Mouse (Mus musculus) G1E (cell line): Measurements from ENCODE around the gene Snai1. TPM values are rescaled to one million over a fixed set of nuclear protein-coding genes. Genes with fewer than 3 reads are reported as not detected.

Experiments used
- ATAC-seq: 2 replicates; pipeline ENCODE4 v1.8.0; 2016; ENCODE audit warnings: mild to moderate bottlenecking; ENCODE audit not compliant: insufficient number of reproducible peaks, poor library complexity, low FRiP score, severe bottlenecking; ENCODE audit errors: extremely low read depth
- DNase-seq: peaks from one replicate; pipeline ENCODE4 v3.0.0; 2012; ENCODE audit warnings: low spot score
- H3K27me3 ChIP-seq: 2 replicates; pipeline ENCODE4 v1.6.1; 2012; ENCODE audit warnings: mild to moderate bottlenecking, low read length, inconsistent platforms; ENCODE audit not compliant: insufficient read depth
- H3K36me3 ChIP-seq: replicated peaks from 2 replicates; pipeline ENCODE3; 2012; ENCODE audit warnings: mild to moderate bottlenecking, inconsistent platforms
- H3K4me1 ChIP-seq: 2 replicates; pipeline ENCODE4 v1.6.1; 2012; ENCODE audit warnings: low read depth, low read length, inconsistent platforms, mixed read lengths; ENCODE audit not compliant: insufficient read depth
- H3K4me3 ChIP-seq: 2 replicates; pipeline ENCODE4 v1.5.1; 2012; ENCODE audit warnings: low read depth, mild to moderate bottlenecking, inconsistent platforms, low read length, moderate library complexity, mixed read lengths
- H3K9me3 ChIP-seq: replicated peaks from 2 replicates; pipeline ENCODE4 v1.6.1; 2012; ENCODE audit warnings: inconsistent platforms
- CTCF ChIP-seq: IDR thresholded peaks from 2 replicates; pipeline ENCODE4 v1.5.1; 2012; ENCODE audit warnings: low read depth, low read length, inconsistent platforms, mixed read lengths
- GATA1 ChIP-seq: IDR thresholded peaks from 2 replicates; pipeline ENCODE4 v1.6.1; 2012; ENCODE audit warnings: borderline replicate concordance, low read length, inconsistent platforms, mixed read lengths
- GATA2 ChIP-seq: IDR thresholded peaks from 2 replicates; pipeline ENCODE4 v1.6.1; 2012; ENCODE audit warnings: low read depth, low read length, inconsistent platforms, borderline replicate concordance
- POLR2AphosphoS5 ChIP-seq: IDR thresholded peaks from 2 replicates; pipeline ENCODE4 v1.6.1; 2012; ENCODE audit warnings: low read depth, low read length, inconsistent platforms; ENCODE audit not compliant: insufficient replicate concordance
- TAL1 ChIP-seq: conservative IDR thresholded peaks from 2 replicates; pipeline ENCODE4 v1.6.1; 2012; ENCODE audit warnings: low read depth, low read length, inconsistent platforms, mixed read lengths
- polyA plus RNA-seq: library from polyadenylated mRNA; stranded (reverse); fragments of >175 nt; gene quantifications from 2 replicates; pipeline ENCODE4 v1.2.3, GENCODE M21; 2012
- total RNA-seq, 2 experiments: library from RNA; stranded (forward) in 1 of 2; stranded (reverse) in 1 of 2; fragments of 200-1000 nt in 1 of 2; fragments of >200 nt in 1 of 2; fragmentation: Nextera tagmentation in 1 of 2; gene quantifications; 2 replicates each; pipeline ENCODE4 v1.2.3; 2014 to 2017

Snai1 gene
- total and polyA plus RNA-seq, 3 experiments: not detected

DNA sequence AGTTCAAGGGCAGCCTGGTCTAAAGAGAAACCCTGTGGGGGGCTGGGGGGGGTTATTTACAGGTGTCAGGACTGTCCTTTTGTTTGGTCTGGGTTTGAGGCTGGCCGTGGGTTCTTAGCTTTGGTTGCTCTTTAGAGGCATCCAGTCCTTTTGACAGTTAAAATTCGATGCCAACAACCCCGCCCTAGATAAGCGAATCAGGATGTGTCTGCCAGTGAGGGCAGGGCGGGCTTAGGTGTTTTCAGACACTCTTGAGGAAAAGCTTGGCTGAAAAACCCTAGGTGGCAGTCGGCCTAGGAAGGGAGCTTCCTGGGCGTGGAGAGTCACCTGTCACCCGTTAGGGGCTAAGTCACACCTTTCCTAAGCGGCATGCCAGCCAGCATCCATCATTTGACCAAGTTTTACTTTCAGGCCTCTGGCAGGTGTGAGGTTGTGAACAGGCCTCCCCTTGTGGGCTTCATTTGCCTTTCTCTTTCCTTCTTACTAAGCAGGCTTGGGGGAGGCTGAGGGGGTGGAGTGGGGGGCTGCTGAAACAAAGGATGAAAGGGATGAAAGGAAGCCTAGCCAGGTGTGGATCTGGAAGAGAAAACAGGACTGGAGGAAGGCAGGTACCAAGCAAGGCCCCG lies 1.6 kb upstream of the Snai1 start:
- H3K4me3 ChIP-seq: no peak overlapping the region
- DNase-seq (no peak), ATAC-seq (no peak)

GRCm38 (mm10) chr2:167538671-167539306 lies 794 bp downstream of the Snai1 start:
- peaks cover 7% of the 10 kb centered on the region; the same call in 1 of the 2 replicates for H3K4me1 ChIP-seq
- no peak for DNase-seq
- H3K36me3 ChIP-seq: no peaks in the 10 kb centered on the region
- no peak overlapping the region for H3K4me3 ChIP-seq
- TF ChIP-seq GATA2 (no peak), CTCF (no peak), POLR2AphosphoS5 (no peak), TAL1 (no peak), GATA1 (no peak)
- H3K9me3 ChIP-seq: no peaks in the 10 kb centered on the region
- peaks cover 58% of the 10 kb centered on the region for H3K27me3 ChIP-seq
- ATAC-seq: no peak

More for the DNA sequence above, 1.6 kb upstream of the Snai1 start:
- no peaks in the 10 kb centered on the region for H3K9me3 ChIP-seq
- TF ChIP-seq GATA1 (no peak), CTCF (no peak), TAL1 (no peak), POLR2AphosphoS5 (no peak), GATA2 (no peak)
- H3K36me3 ChIP-seq: no peaks in the 10 kb centered on the region
- H3K4me1 ChIP-seq: peaks cover 7% of the 10 kb centered on the region; the same call in 1 of the 2 replicates
- H3K27me3 ChIP-seq: peaks cover 46% of the 10 kb centered on the region

DNA sequence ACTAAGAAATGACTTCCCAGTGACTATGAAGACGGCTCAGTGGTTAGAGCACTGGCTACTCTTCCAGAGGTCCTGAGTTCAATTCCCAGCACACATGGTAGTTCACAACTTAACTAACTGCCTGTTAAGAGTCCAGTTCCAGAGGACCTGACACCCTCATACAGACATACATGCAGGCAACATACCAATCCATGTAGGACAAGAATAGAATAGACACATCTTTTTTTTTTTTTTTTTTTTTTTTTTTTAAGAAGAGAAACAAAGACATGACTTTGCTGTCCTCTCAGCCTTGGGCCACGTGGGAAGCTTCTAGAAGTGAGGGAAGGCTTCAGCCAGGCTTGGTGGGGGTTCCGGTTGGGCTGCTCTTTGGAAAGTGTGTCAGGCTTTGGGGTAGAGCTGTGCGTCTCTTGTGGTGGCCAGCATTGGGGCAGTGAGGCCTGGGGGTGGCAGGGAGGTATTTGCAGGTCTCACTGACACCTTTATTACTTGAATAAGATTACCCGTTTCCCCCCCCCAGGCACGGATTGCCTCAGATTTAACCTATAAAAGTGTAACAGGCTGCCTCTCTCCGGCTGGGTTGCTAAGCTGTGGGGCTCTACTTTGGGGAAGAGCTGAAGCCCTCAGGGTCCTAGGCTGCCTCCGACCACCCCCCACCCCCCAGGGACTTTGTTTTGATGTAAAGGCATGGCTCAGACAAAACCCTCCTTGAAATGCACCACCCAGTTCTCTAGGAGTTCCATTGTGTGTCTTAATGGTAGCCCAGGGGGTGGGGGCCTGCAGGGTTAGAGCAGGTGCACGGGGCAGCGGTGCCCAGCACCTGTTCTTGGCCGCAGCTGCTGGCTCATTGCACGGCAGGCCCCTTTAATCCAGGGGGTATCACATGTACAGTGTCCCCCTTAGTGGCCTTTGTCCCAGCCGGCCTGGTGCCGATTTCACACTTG lies 1.8 kb downstream of the Snai1 start:
- H3K36me3 ChIP-seq: no peaks in the 10 kb centered on the region
- H3K4me1 ChIP-seq: peaks cover 7% of the 10 kb centered on the region; the same call in 1 of the 2 replicates
- TF ChIP-seq GATA1: no peak
- TF ChIP-seq GATA2: no peak
- no peak for TF ChIP-seq POLR2AphosphoS5
- no peak for TF ChIP-seq TAL1
- no peak for TF ChIP-seq CTCF
- DNase-seq (no peak), ATAC-seq (no peak)
- peaks cover 65% of the 10 kb centered on the region for H3K27me3 ChIP-seq
- H3K4me3 ChIP-seq: no peak overlapping the region
- H3K9me3 ChIP-seq: no peaks in the 10 kb centered on the region

- no peak for DNase-seq
- TF ChIP-seq GATA1: no peak
- TF ChIP-seq TAL1: no peak
- no peak for TF ChIP-seq CTCF
- TF ChIP-seq GATA2: no peak
- TF ChIP-seq POLR2AphosphoS5: no peak
- Histone ChIP-seq H3K36me3 (no peaks in the 10 kb centered on the region), H3K9me3 (no peaks in the 10 kb centered on the region), H3K27me3 (peaks cover 62% of the 10 kb centered on the region), H3K4me3 (no peak overlapping the region), H3K4me1 (peaks cover 7% of the 10 kb centered on the region; the same call in 1 of the 2 replicates)
- ATAC-seq: no peak
Observed at GRCm38 (mm10) chr2:167540477-167541110, 2.6 kb downstream of the Snai1 start.

DNA sequence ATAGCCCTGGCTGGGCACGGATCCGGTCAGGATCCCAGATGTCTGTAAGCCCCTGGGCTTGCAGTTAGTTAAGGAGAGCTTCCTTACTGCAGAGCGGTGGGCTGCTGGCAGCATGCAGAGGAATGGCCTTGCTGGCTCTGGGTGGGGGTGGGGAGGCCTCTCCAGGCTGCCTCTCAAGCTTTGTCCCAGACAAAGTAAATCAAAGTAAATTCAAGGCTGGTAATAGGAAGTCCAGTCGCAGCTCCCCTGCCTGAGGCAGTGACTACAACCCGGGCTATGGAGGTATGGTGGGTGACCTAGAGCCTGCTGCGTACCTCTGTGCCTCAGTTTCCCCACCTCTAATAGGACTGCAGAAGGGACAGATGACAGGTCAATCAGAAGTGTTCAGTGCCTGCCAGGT lies 3.3 kb downstream of the Snai1 start:
- DNase-seq (no peak), ATAC-seq (no peak)
- H3K27me3 ChIP-seq: peaks cover 58% of the 10 kb centered on the region
- H3K36me3 ChIP-seq: no peaks in the 10 kb centered on the region
- H3K4me3 ChIP-seq: no peak overlapping the region
- no peaks in the 10 kb centered on the region for H3K9me3 ChIP-seq
- H3K4me1 ChIP-seq: peaks cover 7% of the 10 kb centered on the region; the same call in 1 of the 2 replicates
- TF ChIP-seq POLR2AphosphoS5 (no peak), CTCF (no peak), TAL1 (no peak), GATA2 (no peak), GATA1 (no peak)
